Mouse (Mus musculus): ENCODE measurements around the gene Nf2. TPM values are rescaled to one million over a fixed set of nuclear protein-coding genes. Genes with fewer than 3 reads are reported as not detected.

Gene Nf2
- polyA plus RNA-seq, 1 experiment from 2014 or later: 53.0 TPM

- Histone ChIP-seq H3K9me3 (ENCODE audit: low read length) (no peaks in the 10 kb centered on the region), H3K27ac (ENCODE audit: low read length) (no peak overlapping the region), H3K4me1 (ENCODE audit: insufficient read depth, low read length) (peaks cover 10% of the 10 kb centered on the region), H3K4me2 (replicated peaks; ENCODE audit: low read depth, low read length) (no peak overlapping the region), H3K9ac (replicated peaks; ENCODE audit: low read length) (no peak overlapping the region), H3K27me3 (ENCODE audit: insufficient read depth, low read length) (no peaks in the 10 kb centered on the region), H3K4me3 (ENCODE audit: low read length) (no peak overlapping the region), H3K36me3 (ENCODE audit: insufficient read depth, low read length) (no peaks in the 10 kb centered on the region)
- no peak for ATAC-seq (ENCODE audit: low FRiP score, low TSS enrichment)
- 40% methylated on average over 10 of the region's 10 CpGs for WGBS
Observed at GRCm38 (mm10) chr11:4865645-4866251, 16.4 kb upstream of the Nf2 start.

GRCm38 (mm10) chr11:4862730-4863129 is 13.4 kb upstream of the Nf2 start:
- no peak overlapping the region for H3K27ac ChIP-seq (ENCODE audit: low read length)
- H3K4me3 ChIP-seq (ENCODE audit: low read length): no peak overlapping the region
- 88% methylated on average over 1 of the region's 1 CpGs for WGBS
- H3K36me3 ChIP-seq (ENCODE audit: insufficient read depth, low read length): no peaks in the 10 kb centered on the region
- no peaks in the 10 kb centered on the region for H3K27me3 ChIP-seq (ENCODE audit: insufficient read depth, low read length)
- no peak for ATAC-seq (ENCODE audit: low FRiP score, low TSS enrichment)
- H3K9ac ChIP-seq (replicated peaks; ENCODE audit: low read length): no peak overlapping the region
- no peaks in the 10 kb centered on the region for H3K9me3 ChIP-seq (ENCODE audit: low read length)
- no peak overlapping the region for H3K4me2 ChIP-seq (replicated peaks; ENCODE audit: low read depth, low read length)
- peaks cover 10% of the 10 kb centered on the region for H3K4me1 ChIP-seq (ENCODE audit: insufficient read depth, low read length)

- Histone ChIP-seq H3K4me1 (ENCODE audit: insufficient read depth, low read length) (peaks cover 10% of the 10 kb centered on the region), H3K27ac (ENCODE audit: low read length) (no peak overlapping the region), H3K36me3 (ENCODE audit: insufficient read depth, low read length) (no peaks in the 10 kb centered on the region), H3K27me3 (ENCODE audit: insufficient read depth, low read length) (no peaks in the 10 kb centered on the region), H3K9ac (replicated peaks; ENCODE audit: low read length) (no peak overlapping the region; the same call in 1 of the 2 replicates), H3K9me3 (ENCODE audit: low read length) (no peaks in the 10 kb centered on the region), H3K4me3 (ENCODE audit: low read length) (no peak overlapping the region), H3K4me2 (replicated peaks; ENCODE audit: low read depth, low read length) (no peak overlapping the region)
- ATAC-seq (ENCODE audit: low FRiP score, low TSS enrichment): no peak
- 34% methylated on average over 11 of the region's 11 CpGs for WGBS
Observed at GRCm38 (mm10) chr11:4861816-4862604, 12.7 kb upstream of the Nf2 start.

- H3K27ac ChIP-seq (ENCODE audit: low read length): no peak overlapping the region
- ATAC-seq (ENCODE audit: low FRiP score, low TSS enrichment): no peak
- H3K9ac ChIP-seq (replicated peaks; ENCODE audit: low read length): no peak overlapping the region
- H3K9me3 ChIP-seq (ENCODE audit: low read length): no peaks in the 10 kb centered on the region
- no peaks in the 10 kb centered on the region for H3K27me3 ChIP-seq (ENCODE audit: insufficient read depth, low read length)
- H3K4me1 ChIP-seq (ENCODE audit: insufficient read depth, low read length): peaks cover 10% of the 10 kb centered on the region
- no peak overlapping the region for H3K4me3 ChIP-seq (ENCODE audit: low read length)
- no peaks in the 10 kb centered on the region for H3K36me3 ChIP-seq (ENCODE audit: insufficient read depth, low read length)
- WGBS: 48% methylated on average over 1 of the region's 1 CpGs
- H3K4me2 ChIP-seq (replicated peaks; ENCODE audit: low read depth, low read length): no peak overlapping the region
Observed at GRCm38 (mm10) chr11:4860986-4861385, 11.7 kb upstream of the Nf2 start.

GRCm38 (mm10) chr11:4858416-4858815 is 9.1 kb upstream of the Nf2 start:
- Histone ChIP-seq H3K9me3 (ENCODE audit: low read length) (no peaks in the 10 kb centered on the region), H3K27me3 (ENCODE audit: insufficient read depth, low read length) (no peaks in the 10 kb centered on the region), H3K4me2 (replicated peaks; ENCODE audit: low read depth, low read length) (no peak overlapping the region), H3K4me3 (ENCODE audit: low read length) (no peak overlapping the region), H3K9ac (replicated peaks; ENCODE audit: low read length) (no peak overlapping the region), H3K36me3 (ENCODE audit: insufficient read depth, low read length) (no peaks in the 10 kb centered on the region), H3K4me1 (ENCODE audit: insufficient read depth, low read length) (peaks cover 10% of the 10 kb centered on the region), H3K27ac (ENCODE audit: low read length) (no peak overlapping the region)
- 64% methylated on average over 2 of the region's 2 CpGs for WGBS
- ATAC-seq (ENCODE audit: low FRiP score, low TSS enrichment): no peak

GRCm38 (mm10) chr11:4854181-4854580 is 4.8 kb upstream of the Nf2 start:
- Histone ChIP-seq H3K4me2 (replicated peaks; ENCODE audit: low read depth, low read length) (no peak overlapping the region), H3K9ac (replicated peaks; ENCODE audit: low read length) (no peak overlapping the region), H3K27me3 (ENCODE audit: insufficient read depth, low read length) (no peaks in the 10 kb centered on the region), H3K9me3 (ENCODE audit: low read length) (no peaks in the 10 kb centered on the region), H3K4me3 (ENCODE audit: low read length) (no peak overlapping the region), H3K4me1 (ENCODE audit: insufficient read depth, low read length) (no peaks in the 10 kb centered on the region; the same call in 1 of the 2 replicates), H3K36me3 (ENCODE audit: insufficient read depth, low read length) (no peaks in the 10 kb centered on the region), H3K27ac (ENCODE audit: low read length) (no peak overlapping the region)
- ATAC-seq (ENCODE audit: low FRiP score, low TSS enrichment): no peak
- WGBS: 92% methylated on average over 5 of the region's 5 CpGs

GRCm38 (mm10) chr11:4853021-4853420 is 3.7 kb upstream of the Nf2 start:
- Histone ChIP-seq H3K27me3 (ENCODE audit: insufficient read depth, low read length) (no peaks in the 10 kb centered on the region), H3K27ac (ENCODE audit: low read length) (no peak overlapping the region), H3K4me1 (ENCODE audit: insufficient read depth, low read length) (peaks cover 4% of the 10 kb centered on the region; the same call in 1 of the 2 replicates), H3K4me3 (ENCODE audit: low read length) (no peak overlapping the region), H3K36me3 (ENCODE audit: insufficient read depth, low read length) (no peaks in the 10 kb centered on the region), H3K9ac (replicated peaks; ENCODE audit: low read length) (no peak overlapping the region), H3K9me3 (ENCODE audit: low read length) (no peaks in the 10 kb centered on the region), H3K4me2 (replicated peaks; ENCODE audit: low read depth, low read length) (no peak overlapping the region)
- no peak for ATAC-seq (ENCODE audit: low FRiP score, low TSS enrichment)

- Histone ChIP-seq H3K9me3 (ENCODE audit: low read length) (no peaks in the 10 kb centered on the region), H3K9ac (replicated peaks; ENCODE audit: low read length) (no peak overlapping the region), H3K4me3 (ENCODE audit: low read length) (0 out of 2 replicates have a peak overlapping the region, but pooled peaks have one; percentile 83), H3K4me1 (ENCODE audit: insufficient read depth, low read length) (peaks cover 15% of the 10 kb centered on the region; the same call in 1 of the 2 replicates), H3K36me3 (ENCODE audit: insufficient read depth, low read length) (no peaks in the 10 kb centered on the region), H3K27me3 (ENCODE audit: insufficient read depth, low read length) (no peaks in the 10 kb centered on the region), H3K27ac (ENCODE audit: low read length) (no peak overlapping the region), H3K4me2 (replicated peaks; ENCODE audit: low read depth, low read length) (no peak overlapping the region)
- 90% methylated on average over 2 of the region's 2 CpGs for WGBS
- ATAC-seq (ENCODE audit: low FRiP score, low TSS enrichment): no peak
Observed at GRCm38 (mm10) chr11:4850404-4850803, 1.1 kb upstream of the Nf2 start.

GRCm38 (mm10) chr11:4848483-4849248 is 670 bp downstream of the Nf2 start:
- Histone ChIP-seq H3K9me3 (ENCODE audit: low read length) (no peaks in the 10 kb centered on the region), H3K36me3 (ENCODE audit: insufficient read depth, low read length) (no peaks in the 10 kb centered on the region), H3K27ac (ENCODE audit: low read length) (peak overlapping the region; percentile 77), H3K4me1 (ENCODE audit: insufficient read depth, low read length) (peaks cover 15% of the 10 kb centered on the region; the same call in 1 of the 2 replicates), H3K27me3 (ENCODE audit: insufficient read depth, low read length) (no peaks in the 10 kb centered on the region), H3K4me3 (ENCODE audit: low read length) (peak overlapping the region; percentile 83), H3K9ac (replicated peaks; ENCODE audit: low read length) (peak overlapping the region; percentile 94), H3K4me2 (replicated peaks; ENCODE audit: low read depth, low read length) (peak overlapping the region; percentile 68)
- peak; percentile 66 for ATAC-seq (ENCODE audit: low FRiP score, low TSS enrichment)
- under 1% methylated on average over 50 of the region's 50 CpGs for WGBS

Measured in kidney, embryonic 16.5 days (tissue).